Mouse (Mus musculus) neutrophil, adult 5-6 weeks (primary cell): Measurements from ENCODE around the gene Fyb. TPM values are rescaled to one million over a fixed set of nuclear protein-coding genes. Genes with fewer than 3 reads are reported as not detected.

Experiments used
- ATAC-seq: fragments of 151-379, 151-347 bp; 2 replicates; pipeline ENCODE4 v1.8.0; 2017; ENCODE audit warnings: mild to moderate bottlenecking, moderate TSS enrichment; ENCODE audit not compliant: insufficient number of reproducible peaks, poor library complexity, low FRiP score, severe bottlenecking; ENCODE audit errors: extremely low read depth
- total RNA-seq: library from RNA; stranded (forward); fragments of 200-1000 nt; gene quantifications from 2 replicates; pipeline ENCODE4 v1.2.3, GENCODE M21; 2017

Fyb gene
- total RNA-seq, 1 experiment from 2014 or later, result 407 TPM

GRCm38 (mm10) chr15:6588192-6588591 is 65.5 kb downstream of the Fyb start:
- no peak for ATAC-seq

- no peak for ATAC-seq
Observed at GRCm38 (mm10) chr15:6590846-6591451, 68.3 kb downstream of the Fyb start.

- ATAC-seq, result no peak
Observed at GRCm38 (mm10) chr15:6591527-6591926, 68.9 kb downstream of the Fyb start.

GRCm38 (mm10) chr15:6592561-6593253 is 70.1 kb downstream of the Fyb start:
- ATAC-seq, result peak; percentile 46; the same call in 1 of the 2 replicates

GRCm38 (mm10) chr15:6593254-6593623 is 70.6 kb downstream of the Fyb start:
- ATAC-seq, result no peak

GRCm38 (mm10) chr15:6598626-6599025 is 76.0 kb downstream of the Fyb start:
- ATAC-seq, result no peak

GRCm38 (mm10) chr15:6600314-6600713 is 77.7 kb downstream of the Fyb start:
- no peak for ATAC-seq

- peak; percentile 78 for ATAC-seq
Observed at GRCm38 (mm10) chr15:6601330-6601729, 78.7 kb downstream of the Fyb start.

- no peak for ATAC-seq
Observed at GRCm38 (mm10) chr15:6602003-6602402, 79.3 kb downstream of the Fyb start.

GRCm38 (mm10) chr15:6610703-6611102 is 88.0 kb downstream of the Fyb start:
- no peak for ATAC-seq

GRCm38 (mm10) chr15:6612835-6613234 is 90.2 kb downstream of the Fyb start:
- no peak for ATAC-seq

- ATAC-seq, result no peak
Observed at GRCm38 (mm10) chr15:6616382-6617149, 93.9 kb downstream of the Fyb start.

- ATAC-seq, result no peak
Observed at GRCm38 (mm10) chr15:6619558-6620316, 97.1 kb downstream of the Fyb start.

- ATAC-seq, result peak; percentile 62; the same call in 1 of the 2 replicates
Observed at GRCm38 (mm10) chr15:6622512-6622911, 99.9 kb downstream of the Fyb start.

- peak; percentile 68; the same call in 1 of the 2 replicates for ATAC-seq
Observed at GRCm38 (mm10) chr15:6623529-6624228, 101.0 kb downstream of the Fyb start.

GRCm38 (mm10) chr15:6624365-6625182 is 101.9 kb downstream of the Fyb start:
- ATAC-seq, result no peak

- no peak for ATAC-seq
Observed at GRCm38 (mm10) chr15:6625607-6626033, 103.0 kb downstream of the Fyb start.

GRCm38 (mm10) chr15:6626123-6626522 is 103.5 kb downstream of the Fyb start:
- no peak for ATAC-seq
